Mouse (Mus musculus) midbrain, embryonic 16.5 days (tissue): ENCODE results near the gene 2810006K23Rik. TPM values are rescaled to one million over a fixed set of nuclear protein-coding genes. Genes with fewer than 3 reads are reported as not detected.
"Not testable (repeated sequence)": the region's sequence is repeated elsewhere in the genome, so short reads cannot be mapped to it uniquely, and the experiment has no call there.

Experiments
- ATAC-seq: fragments of 200-750 bp; cut with Nextera tagmentation; 2 replicates; pipeline ENCODE4 v1.8.0; 2017; ENCODE audit warnings: moderate TSS enrichment
- H3K27ac ChIP-seq: fragments of 300-500 bp; sonication (generic); 2 replicates; pipeline ENCODE4 v1.5.1; 2014; ENCODE audit warnings: mild to moderate bottlenecking, low read length, mixed read lengths
- H3K27me3 ChIP-seq: fragments of 300-500 bp; sonication (generic); 2 replicates; pipeline ENCODE4 v1.6.1; 2014; ENCODE audit warnings: low read depth, low read length, mixed read lengths; ENCODE audit not compliant: control insufficient read depth, insufficient read depth
- H3K36me3 ChIP-seq: fragments of 300-500 bp; sonication (generic); 2 replicates; pipeline ENCODE4 v1.6.1; 2014; ENCODE audit warnings: mild to moderate bottlenecking, low read length, moderate library complexity, mixed read lengths; ENCODE audit not compliant: control insufficient read depth, insufficient read depth
- H3K4me1 ChIP-seq: fragments of 300-500 bp; sonication (generic); 2 replicates; pipeline ENCODE4 v1.6.1; 2014; ENCODE audit warnings: mild to moderate bottlenecking, low read length, mixed read lengths; ENCODE audit not compliant: control insufficient read depth, insufficient read depth
- H3K4me2 ChIP-seq: fragments of 300-500 bp; sonication (generic); 2 replicates; pipeline ENCODE4 v1.6.1; 2014; ENCODE audit warnings: mild to moderate bottlenecking, low read length, mixed read lengths
- H3K4me3 ChIP-seq: fragments of 300-500 bp; sonication (generic); 2 replicates; pipeline ENCODE4 v1.5.1; 2014; ENCODE audit warnings: low read depth, mild to moderate bottlenecking, low read length, moderate library complexity, mixed read lengths
- H3K9ac ChIP-seq: fragments of 300-500 bp; sonication (generic); 2 replicates; pipeline ENCODE4 v1.6.1; 2014; ENCODE audit warnings: low read depth, low read length, mixed read lengths
- H3K9me3 ChIP-seq: fragments of 300-500 bp; sonication (generic); replicated peaks from 2 replicates; pipeline ENCODE4 v1.6.1; 2014; ENCODE audit warnings: mild to moderate bottlenecking, low read length, mixed read lengths; ENCODE audit not compliant: control insufficient read depth, poor library complexity, severe bottlenecking
- WGBS: fragments of 180-500 bp; shearing (Covaris S2); extraction: QIAGEN DNeasy Blood & Tissue Kit; methylation state at CpG from one replicate; pipeline ENCODE4 v1.1.7; 2014; 5-methylcytosine and 5-hydroxymethylcytosine counted together
- polyA plus RNA-seq: library from polyadenylated mRNA; unstranded; fragments of >200 nt; fragmentation: Nextera tagmentation; extraction: Ambion mirVana; gene quantifications from 2 replicates; pipeline ENCODE4 v1.2.1, GENCODE M21; 2015

2810006K23Rik gene
- 10.5 and 11.1 TPM in 2 replicates for polyA plus RNA-seq

DNA sequence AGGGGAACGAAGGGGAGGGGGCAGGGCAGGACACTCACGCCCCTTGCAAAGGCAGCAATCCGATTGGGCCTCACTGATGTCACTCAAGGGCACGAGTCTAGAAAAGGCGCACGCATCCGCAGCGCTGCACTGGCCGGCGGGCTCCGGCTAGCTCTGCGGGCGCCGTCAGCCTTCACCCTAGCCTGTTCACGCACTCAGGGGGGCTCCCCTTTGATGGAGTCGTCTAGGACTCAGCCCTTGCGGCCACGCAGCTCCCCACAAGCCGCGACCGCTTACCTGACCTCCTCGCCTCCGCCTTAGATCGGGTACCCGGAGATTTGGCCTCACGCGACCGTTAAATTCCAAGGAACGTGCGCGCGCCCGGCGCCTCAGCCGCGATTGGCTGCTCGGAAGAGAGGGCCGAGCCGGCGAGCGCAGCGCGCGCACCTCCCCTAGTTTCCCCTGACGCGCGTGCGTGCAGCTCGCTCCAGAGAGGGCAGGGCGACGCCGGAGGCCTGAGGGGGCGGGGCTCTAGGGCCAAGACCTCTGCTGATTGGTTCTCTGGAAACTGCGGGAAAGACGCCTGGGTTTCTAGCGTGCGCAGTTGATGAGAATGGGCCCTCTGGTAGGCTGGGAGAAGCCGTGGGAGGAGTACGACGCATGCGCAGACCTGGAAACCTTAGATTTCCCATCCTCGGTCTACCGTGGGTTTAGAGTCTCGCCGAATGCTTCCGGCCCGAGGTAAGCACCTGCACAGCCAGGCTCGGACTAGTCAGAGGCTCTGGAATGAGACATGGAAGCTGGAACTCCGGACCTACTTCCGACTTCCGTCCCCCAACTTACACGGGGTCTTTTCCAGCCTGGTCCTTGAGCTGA is at the start of gene 2810006K23Rik, which contains the start of gene Mphosph9:
Gene 2810006K23Rik (plus strand): TSS at position 580 of the 855 bp plus-strand sequence.
Gene Mphosph9 (minus strand): TSS at position 463 of the 855 bp plus-strand sequence.
- ATAC-seq = peak; percentile 98
- Histone ChIP-seq H3K4me2 (peak within 1 kb of the TSS; percentile 90), H3K4me3 (peak within 1 kb of the TSS; percentile 74), H3K27ac (peak within 1 kb of the TSS; percentile 98), H3K9me3 (no peaks in the 10 kb centered on the region), H3K27me3 (no peaks in the 10 kb centered on the region), H3K4me1 (peaks cover 18% of the 10 kb centered on the region), H3K36me3 (no peaks in the 10 kb centered on the region), H3K9ac (peak within 1 kb of the TSS; percentile 80)
- under 1% methylated on average over 71 of the region's 72 CpGs for WGBS

DNA sequence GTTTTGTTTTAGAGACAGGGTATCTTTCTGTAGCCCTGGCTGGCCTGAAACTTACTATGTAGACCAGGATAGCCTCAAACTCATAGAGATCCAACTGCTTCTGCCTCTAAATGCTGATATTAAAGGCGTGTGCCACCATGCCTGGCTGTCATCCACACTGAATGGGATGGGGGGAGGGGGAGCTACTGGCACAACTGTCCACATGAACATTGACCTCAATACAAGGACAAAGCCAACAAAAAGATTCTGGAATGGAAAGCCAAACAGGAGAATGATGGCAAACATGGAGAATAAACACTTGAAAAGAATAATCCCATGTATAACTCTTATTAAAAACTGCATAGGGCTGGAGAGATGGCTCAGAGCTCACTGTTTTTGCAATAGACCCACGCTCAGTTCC is 45.0 kb upstream of the 2810006K23Rik start:
- H3K4me3 ChIP-seq = no peak overlapping the region
- no peak overlapping the region for H3K27ac ChIP-seq
- no peak overlapping the region for H3K4me2 ChIP-seq
- H3K4me1 ChIP-seq = no peaks in the 10 kb centered on the region
- H3K36me3 ChIP-seq = peaks cover 16% of the 10 kb centered on the region; the same call in 1 of the 2 replicates
- H3K9ac ChIP-seq = no peak overlapping the region
- ATAC-seq = no peak
- WGBS = 82% methylated on average over 2 of the region's 2 CpGs
- no peaks in the 10 kb centered on the region for H3K9me3 ChIP-seq
- H3K27me3 ChIP-seq = no peaks in the 10 kb centered on the region

DNA sequence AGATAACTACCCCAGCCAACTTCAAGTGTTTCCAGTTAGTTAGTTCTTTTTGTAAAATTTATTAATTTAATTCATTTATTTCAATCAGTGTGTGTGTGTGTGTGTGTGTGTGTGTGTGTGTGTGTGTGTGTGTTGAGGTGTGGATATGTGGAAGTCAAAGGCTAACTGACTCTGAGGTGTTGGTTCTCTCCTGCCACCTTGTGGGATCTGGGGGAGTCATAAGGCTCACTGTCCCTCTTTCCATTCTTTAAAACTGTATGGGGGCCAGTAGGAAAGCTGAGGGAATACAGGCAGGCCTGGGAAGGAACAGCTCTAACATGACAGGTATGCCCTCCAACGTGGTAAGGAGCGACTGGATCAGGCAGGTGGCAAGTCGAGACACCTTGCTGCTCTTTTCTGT is 43.6 kb upstream of the 2810006K23Rik start:
- Histone ChIP-seq H3K27me3 (no peaks in the 10 kb centered on the region), H3K4me3 (no peak overlapping the region), H3K4me1 (no peaks in the 10 kb centered on the region), H3K9ac (no peak overlapping the region), H3K9me3 (no peaks in the 10 kb centered on the region; the same call in 1 of the 2 replicates), H3K36me3 (peaks cover 19% of the 10 kb centered on the region), H3K4me2 (no peak overlapping the region), H3K27ac (no peak overlapping the region)
- WGBS = 84% methylated on average over 3 of the region's 3 CpGs
- ATAC-seq = no peak

DNA sequence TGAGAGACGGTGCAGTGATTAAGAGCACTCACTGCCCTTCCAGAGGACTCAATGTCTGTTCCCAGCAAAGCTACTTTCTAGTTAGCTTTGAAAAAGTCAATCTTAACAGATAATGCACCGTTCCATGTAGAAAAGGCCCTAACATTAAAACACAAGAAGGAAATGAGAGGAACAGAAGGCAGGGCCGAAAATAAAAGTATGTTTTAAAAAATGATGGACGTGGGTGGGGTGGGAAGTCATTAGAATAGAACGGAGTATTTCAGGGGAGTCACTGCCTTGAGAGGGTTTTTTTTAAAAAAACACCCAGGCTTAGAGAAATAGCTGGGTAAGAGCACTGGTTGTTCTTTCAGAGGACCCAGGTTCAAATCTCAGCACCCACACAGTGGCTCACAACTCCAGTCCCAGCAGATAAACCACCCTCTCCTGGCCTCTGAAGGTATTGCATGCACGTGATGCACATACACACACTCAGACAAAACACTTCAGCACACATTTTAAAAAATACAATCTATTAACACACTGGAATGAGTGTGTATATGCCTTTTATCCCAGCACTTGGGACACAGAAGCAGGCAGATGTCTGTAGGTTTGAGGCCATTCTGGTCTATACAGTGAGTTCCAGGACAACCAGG is 40.2 kb upstream of the 2810006K23Rik start:
- H3K4me1 ChIP-seq = no peaks in the 10 kb centered on the region
- no peak overlapping the region for H3K4me3 ChIP-seq
- H3K27me3 ChIP-seq = no peaks in the 10 kb centered on the region
- 96% methylated on average over 6 of the region's 6 CpGs for WGBS
- no peak overlapping the region for H3K27ac ChIP-seq
- H3K9ac ChIP-seq = no peak overlapping the region
- no peak overlapping the region for H3K4me2 ChIP-seq
- ATAC-seq = no peak
- peaks cover 20% of the 10 kb centered on the region for H3K36me3 ChIP-seq
- no peaks in the 10 kb centered on the region; the same call in 1 of the 2 replicates for H3K9me3 ChIP-seq

DNA sequence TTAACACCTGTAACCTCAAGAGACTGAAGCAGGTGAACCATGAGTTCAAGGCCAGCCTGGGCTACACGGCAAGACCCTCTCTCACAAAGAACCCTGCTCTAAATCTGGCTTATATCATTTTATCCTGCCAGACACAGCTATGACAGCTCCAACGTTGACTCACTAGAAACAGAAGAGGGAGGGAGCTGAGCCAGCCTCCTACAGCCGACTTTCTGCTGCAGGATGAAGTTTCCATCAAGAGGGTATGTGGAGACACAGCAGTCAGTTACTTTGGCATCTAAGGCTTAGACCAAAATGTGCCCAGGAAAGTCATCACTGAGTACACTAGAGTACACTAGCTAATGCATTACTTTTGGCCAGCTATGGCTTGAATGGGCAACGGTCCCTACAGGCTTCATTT is 37.7 kb upstream of the 2810006K23Rik start:
- H3K27ac ChIP-seq = no peak overlapping the region
- no peak overlapping the region for H3K4me2 ChIP-seq
- H3K9ac ChIP-seq = no peak overlapping the region
- H3K4me1 ChIP-seq = no peaks in the 10 kb centered on the region
- 93% methylated on average over 4 of the region's 4 CpGs for WGBS
- no peak overlapping the region for H3K4me3 ChIP-seq
- no peak for ATAC-seq
- H3K9me3 ChIP-seq = no peaks in the 10 kb centered on the region; the same call in 1 of the 2 replicates
- H3K36me3 ChIP-seq = peaks cover 19% of the 10 kb centered on the region
- no peaks in the 10 kb centered on the region for H3K27me3 ChIP-seq

DNA sequence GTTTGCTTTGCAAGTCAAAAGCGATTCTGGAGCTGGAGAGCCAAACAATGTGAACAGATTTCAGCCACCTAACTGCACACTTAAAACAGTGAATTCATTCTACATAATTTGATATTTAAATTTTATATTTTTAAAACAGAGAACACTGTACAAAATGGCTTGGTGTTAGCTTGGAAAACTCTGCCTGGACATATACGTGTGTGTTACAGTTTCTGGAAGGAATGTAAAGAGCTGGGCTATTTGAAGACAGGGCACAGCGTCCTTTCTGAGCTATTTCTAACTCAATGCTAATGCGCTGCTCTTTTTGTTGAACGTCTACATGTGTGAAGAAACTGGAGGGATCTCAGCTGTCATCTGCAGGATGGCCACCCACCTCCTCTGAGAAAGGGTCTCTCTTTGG is 33.9 kb upstream of the 2810006K23Rik start:
- 96% methylated on average over 5 of the region's 5 CpGs for WGBS
- no peak overlapping the region for H3K4me3 ChIP-seq

DNA sequence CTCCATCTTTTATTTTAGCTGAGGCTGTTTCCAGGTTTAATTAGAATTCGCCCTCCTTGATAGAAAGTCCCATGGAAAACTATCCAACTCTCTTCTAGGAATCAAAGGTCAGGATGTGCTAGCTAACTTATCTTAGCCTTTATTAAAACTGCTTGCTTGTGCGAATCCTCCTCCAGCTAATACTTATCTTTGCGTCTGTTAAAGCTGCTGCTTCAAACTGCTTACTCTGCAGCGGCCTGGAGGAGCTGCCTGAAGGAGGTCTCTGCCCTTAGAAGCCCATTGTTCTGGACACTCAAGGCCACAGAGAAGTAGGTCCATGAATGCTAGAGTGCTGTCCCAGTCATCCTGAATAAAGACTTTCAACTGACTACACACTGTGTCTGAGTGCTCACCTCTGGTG is 31.4 kb upstream of the 2810006K23Rik start:
- no peaks in the 10 kb centered on the region for H3K9me3 ChIP-seq
- H3K4me3 ChIP-seq = no peak overlapping the region
- 88% methylated on average over 4 of the region's 4 CpGs for WGBS
- H3K27ac ChIP-seq = no peak overlapping the region
- H3K4me1 ChIP-seq = no peaks in the 10 kb centered on the region
- H3K27me3 ChIP-seq = no peaks in the 10 kb centered on the region
- H3K9ac ChIP-seq = no peak overlapping the region
- ATAC-seq = no peak
- no peak overlapping the region for H3K4me2 ChIP-seq
- H3K36me3 ChIP-seq = peaks cover 20% of the 10 kb centered on the region

More for the DNA sequence above, 33.9 kb upstream of the 2810006K23Rik start:
- Histone ChIP-seq H3K9ac (no peak overlapping the region), H3K9me3 (no peaks in the 10 kb centered on the region), H3K4me1 (no peaks in the 10 kb centered on the region), H3K36me3 (peaks cover 30% of the 10 kb centered on the region), H3K4me2 (no peak overlapping the region), H3K27me3 (no peaks in the 10 kb centered on the region), H3K27ac (no peak overlapping the region)
- ATAC-seq = no peak

DNA sequence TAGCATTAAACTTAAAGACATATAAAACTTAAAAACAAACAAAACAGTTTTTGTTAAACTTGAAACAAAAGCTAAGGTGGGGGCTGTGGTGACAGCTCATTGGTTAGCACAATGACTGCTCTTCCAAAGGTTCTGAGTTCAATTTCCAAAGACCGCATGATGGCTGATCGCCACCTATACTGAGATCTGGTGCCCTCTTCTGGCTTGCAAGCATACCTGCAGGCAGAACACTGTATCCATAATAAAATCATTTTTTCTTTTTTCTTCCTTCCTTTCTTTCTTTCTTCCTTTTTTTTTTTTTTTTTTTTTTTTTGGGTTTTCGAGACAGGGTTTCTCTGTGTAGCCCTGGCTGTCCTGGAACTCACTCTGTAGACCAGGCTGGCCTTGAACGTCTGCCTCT is 28.6 kb upstream of the 2810006K23Rik start:
- H3K9me3 ChIP-seq, H3K4me3 ChIP-seq, H3K27me3 ChIP-seq, ATAC-seq, H3K27ac ChIP-seq, H3K4me1 ChIP-seq, H3K9ac ChIP-seq, H3K4me2 ChIP-seq: not testable (repeated sequence)
- peaks cover 28% of the 10 kb centered on the region for H3K36me3 ChIP-seq
- 57% methylated on average over 3 of the region's 4 CpGs for WGBS

DNA sequence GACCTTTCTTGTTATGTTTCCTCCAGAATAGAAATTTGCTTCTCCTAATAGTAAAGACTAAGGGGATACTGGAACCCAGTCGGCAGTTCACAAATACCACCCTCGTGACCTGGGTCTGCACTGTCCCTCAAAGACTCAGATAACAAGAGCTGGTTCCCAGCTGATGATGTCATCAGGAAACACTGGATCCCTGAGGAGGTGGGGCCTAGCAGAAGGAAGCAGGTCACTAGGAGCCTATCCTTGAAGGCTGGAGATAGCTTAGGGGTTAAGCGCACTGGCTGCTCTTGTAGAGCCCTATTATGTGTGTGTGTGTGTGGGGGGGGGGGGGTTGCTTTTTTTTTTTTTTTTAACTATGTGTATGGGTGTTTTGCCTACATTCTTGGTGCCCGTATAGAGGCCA is 27.8 kb upstream of the 2810006K23Rik start:
- H3K4me3 ChIP-seq = no peak overlapping the region
- H3K9ac ChIP-seq = no peak overlapping the region
- no peak overlapping the region for H3K27ac ChIP-seq
- no peaks in the 10 kb centered on the region for H3K9me3 ChIP-seq
- no peaks in the 10 kb centered on the region for H3K27me3 ChIP-seq
- no peaks in the 10 kb centered on the region for H3K4me1 ChIP-seq
- no peak for ATAC-seq
- H3K4me2 ChIP-seq = no peak overlapping the region
- WGBS = 85% methylated on average over 4 of the region's 4 CpGs
- peaks cover 28% of the 10 kb centered on the region for H3K36me3 ChIP-seq
